Mouse (Mus musculus) kidney, adult 2 months (tissue): ENCODE results near the gene Xpr1.

Experiments
- CTCF ChIP-seq: fragments of 200-500 bp; conservative IDR thresholded peaks from 2 replicates; pipeline ENCODE4 v1.5.1; 2011; ENCODE audit warnings: low read depth, mild to moderate bottlenecking, control low read depth, low read length, moderate library complexity, mixed read lengths; ENCODE audit not compliant: insufficient read depth, insufficient read length
- POLR2A ChIP-seq: fragments of 200-500 bp; IDR thresholded peaks from one replicate; pipeline ENCODE4 v1.6.1; 2011; ENCODE audit warnings: low read depth, low read length, control low read depth

DNA sequence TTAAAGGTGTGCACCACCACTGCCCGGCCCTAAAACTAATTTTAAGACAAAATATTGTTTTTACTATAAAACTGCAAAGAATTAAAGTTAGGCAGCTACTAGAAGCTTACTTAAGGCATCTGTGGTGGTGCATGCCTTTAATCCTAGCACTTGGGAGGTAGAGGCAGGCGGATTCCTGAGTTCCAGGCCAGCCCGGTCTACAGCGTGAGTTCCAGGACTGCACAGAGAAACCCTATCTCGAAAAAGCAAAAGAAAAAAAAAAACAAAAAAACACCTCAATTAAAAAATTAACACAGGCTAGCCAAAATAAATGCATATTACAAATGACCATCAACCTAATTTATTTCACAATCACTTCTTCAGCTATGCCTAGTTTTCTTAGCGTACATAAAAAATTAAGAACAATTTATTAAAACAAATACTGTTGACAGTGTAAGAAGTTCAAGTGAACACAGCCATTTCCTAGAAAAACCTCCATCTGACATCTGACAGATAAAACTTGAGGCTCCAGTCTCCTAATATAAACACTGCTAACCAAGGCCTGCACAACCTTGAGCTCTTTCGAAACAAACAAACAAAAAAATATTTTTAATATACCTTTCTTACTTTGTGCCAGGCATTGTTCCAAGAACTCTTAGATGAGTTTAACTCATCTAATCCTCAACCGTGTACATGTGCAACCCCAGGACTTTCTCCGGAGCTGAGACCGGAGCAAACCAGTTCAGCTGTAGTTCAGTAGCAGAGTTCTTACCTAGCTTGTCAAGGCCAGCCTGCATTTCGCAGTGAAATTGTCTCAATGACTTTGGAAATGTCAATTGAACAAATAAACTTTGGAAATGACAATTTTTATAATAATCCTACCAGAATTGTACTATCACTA is 9.3 kb downstream of the Xpr1 start:
- no peak for TF ChIP-seq CTCF
- no peak for TF ChIP-seq POLR2A
